15 mouse cellular contexts compared by ENCODE assay signal in the genomic region with DNA sequence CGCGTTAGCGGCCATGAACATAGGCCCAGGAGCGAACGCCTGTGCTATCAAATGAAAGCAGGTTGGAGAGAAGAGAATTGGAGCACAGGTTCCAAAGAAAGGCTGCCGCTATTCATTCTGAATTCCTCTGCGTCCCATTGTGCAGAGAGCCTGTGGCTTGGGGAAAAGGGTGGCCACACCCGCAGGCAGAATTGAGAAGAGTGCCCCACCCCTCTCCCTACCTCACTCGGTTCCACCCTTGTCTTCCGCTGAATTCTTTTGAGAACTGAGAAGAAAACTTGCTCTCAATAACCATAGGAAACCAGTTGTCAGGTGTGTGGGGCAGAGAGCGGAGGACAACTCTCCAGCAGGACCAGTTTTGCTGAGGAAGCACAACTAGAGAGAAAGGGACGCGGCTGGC. TPM values are rescaled to one million over a fixed set of nuclear protein-coding genes. Genes with fewer than 3 reads are reported as not detected.
DNase-seq lines count a peak whose midpoint lies in the region; ATAC-seq lines count a peak whose summit lies in the region.
"Had no signal": no experiment of that assay in that cellular context is flagged by ENCODE, and none has a peak within 500 bp of the region (broad histone marks: within the 10 kb centered on the region; RNA-seq: fewer than 3 reads in every experiment).

No protein-coding gene starts in this region.

- peak overlapping the region; percentile 42 for H3K4me2 ChIP-seq in heart, embryonic 13.5 days
- H3K4me2 ChIP-seq in stomach, embryonic 16.5 days (ENCODE audit: low read depth, low read length), result peak overlapping the region; percentile 30; the same call in 1 of the 2 replicates
- H3K4me2 ChIP-seq: limb, embryonic 13.5 days; liver, embryonic 15.5 days had no signal

- H3K4me3 ChIP-seq in heart, embryonic 13.5 days, result 0 out of 2 replicates have a peak overlapping the region, but pooled peaks have one; percentile 8
- no peak overlapping the region for H3K4me3 ChIP-seq in stomach, embryonic 16.5 days (replicated peaks; ENCODE audit: low read length)
- H3K4me3 ChIP-seq: layer of hippocampus, adult 2 months; limb, embryonic 13.5 days; liver, embryonic 15.5 days had no signal

- H3K27me3 ChIP-seq in heart, embryonic 13.5 days (replicated peaks), result no peaks in the 10 kb centered on the region
- H3K27me3 ChIP-seq in stomach, embryonic 16.5 days (ENCODE audit: control insufficient read depth, insufficient read depth, low read length), result no peaks in the 10 kb centered on the region; the same call in 1 of the 2 replicates
- H3K27me3 ChIP-seq: limb, embryonic 13.5 days; liver, embryonic 15.5 days had no signal

- no peak overlapping the region for H3K27ac ChIP-seq in heart, embryonic 13.5 days (replicated peaks)
- H3K27ac ChIP-seq in stomach, embryonic 16.5 days (ENCODE audit: low read length), result no peak overlapping the region
- H3K27ac ChIP-seq: kidney, postnatal 0 days; layer of hippocampus, adult 2 months; limb, embryonic 13.5 days; liver, embryonic 15.5 days had no signal

- intact Hi-C loops in heart, postnatal 14 days (cut with DNase I), result no loop called here

- 45% methylated on average over 13 of the region's 13 CpGs for WGBS in heart, embryonic 13.5 days
- WGBS in stomach, embryonic 16.5 days, result 49% methylated on average over 13 of the region's 13 CpGs

- no peak for ATAC-seq in heart, embryonic 13.5 days (ENCODE audit: extremely low read depth, insufficient number of reproducible peaks, low FRiP score, low TSS enrichment)
- no peak for ATAC-seq in stomach, embryonic 16.5 days (ENCODE audit: insufficient read depth, low FRiP score)
- ATAC-seq: Patski had no signal

- H3K9ac ChIP-seq in heart, embryonic 13.5 days, result 0 out of 2 replicates have a peak overlapping the region, but pooled peaks have one; percentile 10
- H3K9ac ChIP-seq in stomach, embryonic 16.5 days (ENCODE audit: low read length), result no peak overlapping the region
- H3K9ac ChIP-seq: limb, embryonic 13.5 days; liver, embryonic 15.5 days had no signal

- H3K9me3 ChIP-seq in heart, embryonic 13.5 days, result no peaks in the 10 kb centered on the region
- no peaks in the 10 kb centered on the region for H3K9me3 ChIP-seq in stomach, embryonic 16.5 days (replicated peaks; ENCODE audit: control insufficient read depth, low read length)
- H3K9me3 ChIP-seq: limb, embryonic 13.5 days; liver, embryonic 15.5 days had no signal

- H3K36me3 ChIP-seq in heart, embryonic 13.5 days, result no peaks in the 10 kb centered on the region
- H3K36me3 ChIP-seq in stomach, embryonic 16.5 days (ENCODE audit: control insufficient read depth, insufficient read depth, low read length), result no peaks in the 10 kb centered on the region
- H3K36me3 ChIP-seq: limb, embryonic 13.5 days; liver, embryonic 15.5 days had no signal

- H3K4me1 ChIP-seq in heart, embryonic 13.5 days, result peaks cover 20% of the 10 kb centered on the region
- H3K4me1 ChIP-seq in stomach, embryonic 16.5 days (ENCODE audit: control insufficient read depth, insufficient read depth, low read length), result 0 out of 2 replicates have a peak, but pooled peaks cover 5% of the 10 kb centered on the region

- no peak for DNase-seq in heart, postnatal 14 days
- DNase-seq in retina, embryonic 14.5 days (ENCODE audit: low spot score), result peak; percentile 8
- no peak for DNase-seq in retina, postnatal 1 day
- peak; percentile 86 for DNase-seq in ZHBTc4 (ENCODE audit: low read depth, low spot score)
- DNase-seq in layer of hippocampus, postnatal 25 days (ENCODE audit: extremely low spot score in 1 of 2, low spot score in 1 of 2), result no peak
- DNase-seq: cerebellum, postnatal 10 days; right cerebral cortex, adult 18-20 months; thymus, adult 18-20 months had no signal

RNA-seq across cellular contexts. Expression of gene Foxn3, which starts 10.9 kb away (rescaled TPM):
- polyA plus RNA-seq in heart, embryonic 13.5 days (2015; fragmentation: Nextera tagmentation; extraction: Ambion mirVana), result 51.9 and 58.9 TPM in 2 replicates
- 100 to 1,000 TPM; 126 to 142 TPM for total RNA-seq in heart, postnatal 14 days (2021)
- polyA plus RNA-seq in stomach, embryonic 16.5 days (2015; fragmentation: Nextera tagmentation; extraction: Ambion mirVana), result 51.2 and 58.3 TPM in 2 replicates
- 10 to 100 TPM; 50.0 to 56.6 TPM for total RNA-seq in layer of hippocampus, postnatal 25 days (2021)

Comparison
In these comparisons a context has a peak if more than half of its experiments do, and no peak if none do; other contexts are left out.
1. DNase-seq: peak in retina, embryonic 14.5 days (single experiment) and ZHBTc4 (single experiment); none in heart, postnatal 14 days (0 of 2), retina, postnatal 1 day (single experiment) and layer of hippocampus, postnatal 25 days (0 of 2).